Mouse (Mus musculus) intestine, embryonic 14.5 days (tissue): ENCODE results near the gene Spa17. TPM values are rescaled to one million over a fixed set of nuclear protein-coding genes. Genes with fewer than 3 reads are reported as not detected.

Experiments used
- ATAC-seq: fragments of 200-750 bp; cut with Nextera tagmentation; replicated peaks from 2 replicates; pipeline ENCODE4 v1.8.0; 2017; ENCODE audit warnings: low read depth, moderate number of reproducible peaks, moderate TSS enrichment, moderate library complexity; ENCODE audit not compliant: low FRiP score, low TSS enrichment
- DNase-seq: peaks from one replicate; pipeline ENCODE4 v3.0.0-alpha.2; 2018; ENCODE audit warnings: low spot score
- H3K27ac ChIP-seq: fragments of 300-500 bp; sonication (generic); 2 replicates; pipeline ENCODE4 v1.5.1; 2014; ENCODE audit warnings: low read depth, mild to moderate bottlenecking, control low read depth
- H3K27me3 ChIP-seq: fragments of 300-500 bp; sonication (generic); replicated peaks from 2 replicates; pipeline ENCODE4 v1.6.1; 2014; ENCODE audit warnings: low read length, control low read depth; ENCODE audit not compliant: control insufficient read depth, insufficient read depth
- H3K36me3 ChIP-seq: fragments of 300-500 bp; sonication (generic); 2 replicates; pipeline ENCODE4 v1.6.1; 2014; ENCODE audit warnings: low read length, control low read depth; ENCODE audit not compliant: control insufficient read depth, insufficient read depth
- H3K4me1 ChIP-seq: fragments of 300-500 bp; sonication (generic); replicated peaks from 2 replicates; pipeline ENCODE4 v1.6.1; 2014; ENCODE audit warnings: low read length, control low read depth, mixed read lengths; ENCODE audit not compliant: control insufficient read depth, insufficient read depth
- H3K4me2 ChIP-seq: fragments of 300-500 bp; sonication (generic); 2 replicates; pipeline ENCODE4 v1.6.1; 2014; ENCODE audit warnings: low read length
- H3K4me3 ChIP-seq: fragments of 300-500 bp; sonication (generic); 2 replicates; pipeline ENCODE4 v1.5.1; 2014; ENCODE audit warnings: low read depth, low read length, control low read depth, mixed read lengths
- H3K9ac ChIP-seq: fragments of 300-500 bp; sonication (generic); 2 replicates; pipeline ENCODE4 v1.6.1; 2014; ENCODE audit warnings: mild to moderate bottlenecking, low read length
- H3K9me3 ChIP-seq: fragments of 300-500 bp; sonication (generic); 2 replicates; pipeline ENCODE4 v1.6.1; 2016; ENCODE audit warnings: low read length, control low read depth; ENCODE audit not compliant: control insufficient read depth
- WGBS: fragments of 180-500 bp; shearing (Covaris S2); extraction: QIAGEN DNeasy Blood & Tissue Kit; methylation state at CpG from one replicate; pipeline ENCODE4 v1.1.7; 2014; 5-methylcytosine and 5-hydroxymethylcytosine counted together
- polyA plus RNA-seq: library from polyadenylated mRNA; unstranded; fragments of >200 nt; fragmentation: Nextera tagmentation; extraction: Ambion mirVana; gene quantifications from 2 replicates; pipeline ENCODE4 v1.2.1, GENCODE M21; 2014

Gene Spa17
- 4.7 and 4.8 TPM in 2 replicates for polyA plus RNA-seq

- Histone ChIP-seq H3K27ac (peak within 1 kb of the TSS; percentile 77), H3K4me2 (peak within 1 kb of the TSS; percentile 73), H3K36me3 (no peaks in the 10 kb centered on the region), H3K9me3 (no peaks in the 10 kb centered on the region), H3K4me3 (peak within 1 kb of the TSS; percentile 67), H3K9ac (peak within 1 kb of the TSS; percentile 72), H3K4me1 (peaks cover 6% of the 10 kb centered on the region), H3K27me3 (no peaks in the 10 kb centered on the region)
- ATAC-seq (peak; percentile 97), DNase-seq (peak; percentile 95)
- under 1% methylated on average over 45 of the region's 45 CpGs for WGBS
Measured at GRCm38 (mm10) chr9:37613182-37613910, at the start of gene Spa17. TSS of gene Spa17 (minus strand) at chr9:37613722.

- Histone ChIP-seq H3K9me3 (no peaks in the 10 kb centered on the region), H3K4me3 (no peak overlapping the region), H3K27me3 (no peaks in the 10 kb centered on the region), H3K9ac (no peak overlapping the region), H3K4me1 (no peaks in the 10 kb centered on the region), H3K36me3 (no peaks in the 10 kb centered on the region), H3K27ac (no peak overlapping the region), H3K4me2 (no peak overlapping the region)
- DNase-seq, result no peak
- WGBS, result 65% methylated on average over 1 of the region's 1 CpGs
- no peak for ATAC-seq
Measured at GRCm38 (mm10) chr9:37663210-37663609, 49.7 kb upstream of the Spa17 start.

- no peak overlapping the region for H3K9ac ChIP-seq
- no peak for DNase-seq
- peaks cover 4% of the 10 kb centered on the region; the same call in 1 of the 2 replicates for H3K4me1 ChIP-seq
- no peak overlapping the region for H3K4me2 ChIP-seq
- H3K27ac ChIP-seq, result no peak overlapping the region
- H3K4me3 ChIP-seq, result no peak overlapping the region
- WGBS, result 81% methylated on average over 6 of the region's 6 CpGs
- H3K36me3 ChIP-seq, result peaks cover 9% of the 10 kb centered on the region
- no peaks in the 10 kb centered on the region for H3K9me3 ChIP-seq
- no peaks in the 10 kb centered on the region for H3K27me3 ChIP-seq
- ATAC-seq, result no peak
Measured at GRCm38 (mm10) chr9:37659413-37659812, 45.9 kb upstream of the Spa17 start.

GRCm38 (mm10) chr9:37656931-37657481 lies 43.5 kb upstream of the Spa17 start, which contains the start of gene Tbrg1:
TSS of gene Tbrg1 (minus strand) at chr9:37657312.
- H3K4me3 ChIP-seq, result peak within 1 kb of the TSS; percentile 71
- peak within 1 kb of the TSS; percentile 66 for H3K9ac ChIP-seq
- peaks cover 4% of the 10 kb centered on the region; the same call in 1 of the 2 replicates for H3K4me1 ChIP-seq
- no peaks in the 10 kb centered on the region for H3K27me3 ChIP-seq
- ATAC-seq, result peak; percentile 96
- H3K36me3 ChIP-seq, result peaks cover 33% of the 10 kb centered on the region
- peak within 1 kb of the TSS; percentile 91 for H3K4me2 ChIP-seq
- peak; percentile 93 for DNase-seq
- WGBS, result under 1% methylated on average over 36 of the region's 36 CpGs
- H3K9me3 ChIP-seq, result no peaks in the 10 kb centered on the region
- H3K27ac ChIP-seq, result peak within 1 kb of the TSS; percentile 85

GRCm38 (mm10) chr9:37656439-37656881 lies 42.9 kb upstream of the Spa17 start:
- ATAC-seq, result peak; percentile 45; the same call in 1 of the 2 replicates
- Histone ChIP-seq H3K9ac (peak overlapping the region; percentile 66), H3K4me2 (peak overlapping the region; percentile 91), H3K36me3 (peaks cover 37% of the 10 kb centered on the region), H3K9me3 (no peaks in the 10 kb centered on the region), H3K27me3 (no peaks in the 10 kb centered on the region), H3K27ac (peak overlapping the region; percentile 85), H3K4me1 (peaks cover 4% of the 10 kb centered on the region; the same call in 1 of the 2 replicates), H3K4me3 (peak overlapping the region; percentile 71)
- peak; percentile 75 for DNase-seq
- under 1% methylated on average over 10 of the region's 10 CpGs for WGBS

- peaks cover 42% of the 10 kb centered on the region for H3K36me3 ChIP-seq
- peak overlapping the region; percentile 91 for H3K4me2 ChIP-seq
- no peaks in the 10 kb centered on the region for H3K9me3 ChIP-seq
- H3K9ac ChIP-seq, result peak overlapping the region; percentile 66; the same call in 1 of the 2 replicates
- peak overlapping the region; percentile 85; the same call in 1 of the 2 replicates for H3K27ac ChIP-seq
- peaks cover 4% of the 10 kb centered on the region; the same call in 1 of the 2 replicates for H3K4me1 ChIP-seq
- no peak for DNase-seq
- ATAC-seq, result no peak
- H3K27me3 ChIP-seq, result no peaks in the 10 kb centered on the region
- 59% methylated on average over 8 of the region's 8 CpGs for WGBS
- H3K4me3 ChIP-seq, result peak overlapping the region; percentile 71
Measured at GRCm38 (mm10) chr9:37655961-37656360, 42.4 kb upstream of the Spa17 start.

GRCm38 (mm10) chr9:37653836-37654235 lies 40.3 kb upstream of the Spa17 start:
- Histone ChIP-seq H3K4me2 (no peak overlapping the region), H3K9me3 (no peaks in the 10 kb centered on the region), H3K27ac (no peak overlapping the region), H3K27me3 (no peaks in the 10 kb centered on the region), H3K4me1 (peaks cover 4% of the 10 kb centered on the region; the same call in 1 of the 2 replicates), H3K9ac (no peak overlapping the region), H3K36me3 (peaks cover 63% of the 10 kb centered on the region), H3K4me3 (no peak overlapping the region)
- 82% methylated on average over 5 of the region's 5 CpGs for WGBS
- ATAC-seq, result no peak
- DNase-seq, result no peak

- WGBS, result 97% methylated on average over 5 of the region's 5 CpGs
- no peaks in the 10 kb centered on the region for H3K27me3 ChIP-seq
- no peaks in the 10 kb centered on the region for H3K9me3 ChIP-seq
- ATAC-seq, result no peak
- peaks cover 4% of the 10 kb centered on the region; the same call in 1 of the 2 replicates for H3K4me1 ChIP-seq
- DNase-seq, result no peak
- H3K4me3 ChIP-seq, result no peak overlapping the region
- H3K4me2 ChIP-seq, result no peak overlapping the region
- H3K9ac ChIP-seq, result no peak overlapping the region
- H3K36me3 ChIP-seq, result peaks cover 76% of the 10 kb centered on the region
- H3K27ac ChIP-seq, result no peak overlapping the region
Measured at GRCm38 (mm10) chr9:37650639-37651038, 37.1 kb upstream of the Spa17 start.
